Mouse (Mus musculus) hindbrain, postnatal 0 days (tissue): ENCODE measurements at regions not wholly inside any gene's neighbourhood (a gene's known extent, or its start where the extent isn't known, plus 50 kb on each side); places are given as distances from the start of the nearest gene placed in this dataset.

Source experiments
- ATAC-seq: fragments of 200-750 bp; cut with Nextera tagmentation; 2 replicates; pipeline ENCODE4 v1.8.0; 2017; ENCODE audit warnings: mild to moderate bottlenecking, moderate TSS enrichment, moderate library complexity
- DNase-seq: peaks from one replicate; pipeline ENCODE4 v3.0.0-alpha.2; 2015; ENCODE audit warnings: low spot score
- H3K27ac ChIP-seq: fragments of 300-500 bp; sonication (generic); 2 replicates; pipeline ENCODE4 v1.5.1; 2014; ENCODE audit warnings: mild to moderate bottlenecking
- H3K27me3 ChIP-seq: fragments of 300-500 bp; sonication (generic); 2 replicates; pipeline ENCODE4 v1.6.1; 2014; ENCODE audit warnings: low read length, mixed read lengths; ENCODE audit not compliant: insufficient read depth
- H3K36me3 ChIP-seq: fragments of 300-500 bp; sonication (generic); 2 replicates; pipeline ENCODE4 v1.6.1; 2014; ENCODE audit warnings: low read length, mixed read lengths; ENCODE audit not compliant: insufficient read depth
- H3K4me1 ChIP-seq: fragments of 300-500 bp; sonication (generic); 2 replicates; pipeline ENCODE4 v1.6.1; 2014; ENCODE audit warnings: antibody characterized with exemption, low read length, mixed read lengths; ENCODE audit not compliant: insufficient read depth
- H3K4me2 ChIP-seq: fragments of 300-500 bp; sonication (generic); 2 replicates; pipeline ENCODE4 v1.6.1; 2014; ENCODE audit warnings: low read depth, mild to moderate bottlenecking, low read length, moderate library complexity, mixed read lengths
- H3K4me3 ChIP-seq: fragments of 300-500 bp; sonication (generic); 2 replicates; pipeline ENCODE4 v1.5.1; 2014; ENCODE audit warnings: low read length
- H3K9ac ChIP-seq: fragments of 300-500 bp; sonication (generic); replicated peaks from 2 replicates; pipeline ENCODE4 v1.6.1; 2014; ENCODE audit warnings: mild to moderate bottlenecking, low read length, moderate library complexity, mixed read lengths
- H3K9me3 ChIP-seq: fragments of 300-500 bp; sonication (generic); 2 replicates; pipeline ENCODE4 v1.6.1; 2016; ENCODE audit warnings: low read length, mixed read lengths
- CTCF ChIP-seq: IDR thresholded peaks from 2 replicates; pipeline ENCODE4 v1.5.1; 2016; ENCODE audit warnings: antibody characterized with exemption, control low read depth, low read depth
- WGBS: fragments of 180-500 bp; shearing (Covaris S2); extraction: QIAGEN DNeasy Blood & Tissue Kit; methylation state at CpG from one replicate; pipeline ENCODE4 v1.1.7; 2014; 5-methylcytosine and 5-hydroxymethylcytosine counted together

DNA sequence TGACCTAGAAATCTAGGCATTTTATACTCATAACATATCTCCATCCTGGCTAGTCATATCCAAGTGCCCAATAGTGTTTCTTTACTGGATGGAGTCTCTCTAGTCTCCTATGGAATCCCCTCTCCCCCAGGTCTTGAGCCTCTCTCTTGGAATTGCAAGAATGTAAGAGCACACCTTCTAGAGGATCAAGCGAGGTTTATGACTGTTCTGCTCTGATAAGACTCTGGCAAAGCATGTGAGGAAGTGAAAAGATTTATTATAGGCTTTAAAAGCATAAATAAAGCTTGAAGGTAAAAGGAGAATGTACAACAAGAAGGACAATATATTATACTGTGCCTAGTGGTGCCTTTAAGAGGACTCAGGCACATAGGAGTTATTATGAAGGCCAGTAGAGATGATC lies 62.8 kb upstream of the Thsd7a start:
- 92% methylated on average over 1 of the region's 1 CpGs for WGBS
- Histone ChIP-seq H3K4me1 (no peaks in the 10 kb centered on the region), H3K36me3 (no peaks in the 10 kb centered on the region), H3K27ac (no peak overlapping the region), H3K9me3 (no peaks in the 10 kb centered on the region), H3K9ac (no peak overlapping the region), H3K4me2 (no peak overlapping the region), H3K27me3 (no peaks in the 10 kb centered on the region), H3K4me3 (no peak overlapping the region)
- ATAC-seq (no peak), DNase-seq (no peak)
- no peak for TF ChIP-seq CTCF

DNA sequence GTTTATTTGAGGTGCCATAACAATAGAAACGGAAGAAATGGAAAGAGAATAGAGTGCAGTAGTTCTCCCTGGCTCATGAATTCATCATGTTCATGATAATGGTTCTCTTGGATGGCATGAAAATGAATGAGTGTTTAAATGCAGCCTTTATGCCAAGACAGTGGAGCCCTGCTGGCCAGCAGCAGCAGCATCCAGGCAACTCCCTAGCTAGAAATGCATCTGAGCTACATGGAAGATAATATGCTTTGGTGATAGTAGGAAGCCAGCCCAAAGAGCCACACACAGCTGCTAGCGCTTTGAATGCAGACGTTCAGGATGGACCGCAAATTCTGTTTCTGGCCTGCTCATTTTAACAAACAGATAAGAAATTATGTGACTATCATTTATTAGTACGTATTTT lies 60.4 kb upstream of the Thsd7a start:
- Histone ChIP-seq H3K4me3 (no peak overlapping the region), H3K4me1 (no peaks in the 10 kb centered on the region), H3K27me3 (no peaks in the 10 kb centered on the region), H3K36me3 (no peaks in the 10 kb centered on the region), H3K9ac (no peak overlapping the region), H3K27ac (no peak overlapping the region), H3K4me2 (peak overlapping the region; percentile 18; the same call in 1 of the 2 replicates), H3K9me3 (no peaks in the 10 kb centered on the region)
- WGBS, result 32% methylated on average over 5 of the region's 5 CpGs
- ATAC-seq (peak; percentile 64; the same call in 1 of the 2 replicates), DNase-seq (peak; percentile 59)
- TF ChIP-seq CTCF, result peak; percentile 33; the same call in 1 of the 2 replicates
